Mouse (Mus musculus) limb, embryonic 10.5 days (tissue): Measurements from ENCODE around the gene Nxt1. TPM values are rescaled to one million over a fixed set of nuclear protein-coding genes. Genes with fewer than 3 reads are reported as not detected.
A peak's percentile ranks its signal among the peaks of the same experiment; 100 is the strongest.

Source experiments
- DNase-seq: peaks from one replicate; pipeline ENCODE4 v3.0.0-alpha.2; 2017; ENCODE audit warnings: low spot score
- H3K27ac ChIP-seq: fragments of 300-500 bp; sonication (generic); 2 replicates; pipeline ENCODE4 v1.5.1; 2016; ENCODE audit warnings: mild to moderate bottlenecking
- H3K27me3 ChIP-seq: fragments of 300-500 bp; sonication (generic); 2 replicates; pipeline ENCODE4 v1.6.1; 2016; ENCODE audit warnings: low read depth, mild to moderate bottlenecking; ENCODE audit not compliant: poor library complexity, severe bottlenecking
- H3K36me3 ChIP-seq: fragments of 300-500 bp; sonication (generic); 2 replicates; pipeline ENCODE4 v1.6.1; 2016; ENCODE audit warnings: mild to moderate bottlenecking, moderate library complexity
- H3K4me1 ChIP-seq: fragments of 300-500 bp; sonication (generic); 2 replicates; pipeline ENCODE4 v1.6.1; 2016
- H3K4me3 ChIP-seq: fragments of 300-500 bp; sonication (generic); 2 replicates; pipeline ENCODE4 v1.5.1; 2016; ENCODE audit warnings: mild to moderate bottlenecking, moderate library complexity
- H3K9me3 ChIP-seq: fragments of 300-500 bp; sonication (generic); replicated peaks from 2 replicates; pipeline ENCODE4 v1.6.1; 2016; ENCODE audit warnings: mild to moderate bottlenecking
- WGBS: fragments of 180-500 bp; shearing (Covaris S2); methylation state at CpG from one replicate; pipeline ENCODE4 v1.1.7; 2016; 5-methylcytosine and 5-hydroxymethylcytosine counted together
- polyA plus RNA-seq: library from polyadenylated mRNA; unstranded; fragments of >200 nt; fragmentation: Nextera tagmentation; extraction: Ambion mirVana; gene quantifications from 2 replicates; pipeline ENCODE4 v1.2.1, GENCODE M21; 2016

Nxt1 gene
- polyA plus RNA-seq, 1 experiment from 2014 or later = 140 TPM

DNA sequence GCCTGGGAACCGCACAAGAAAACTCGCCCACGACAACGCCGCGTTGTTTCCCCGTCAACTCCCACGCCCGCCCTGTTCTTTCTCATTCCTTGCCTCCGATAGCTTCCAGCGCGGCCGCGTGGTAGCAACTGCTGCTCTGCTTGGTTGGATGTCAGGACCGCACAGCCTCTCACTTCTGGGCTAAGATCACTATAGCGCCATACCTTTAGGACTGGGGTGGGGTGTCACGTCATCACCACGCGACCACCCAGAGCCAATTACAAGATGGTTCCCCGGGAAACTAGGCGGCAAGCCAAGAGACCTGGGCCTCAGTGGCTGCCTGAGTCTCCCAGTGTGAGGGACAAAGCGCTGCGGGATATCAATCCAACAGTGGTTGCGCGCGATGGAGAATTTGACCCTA is 5.4 kb downstream of the Nxt1 start:
- DNase-seq = peak; percentile 86
- H3K4me3 ChIP-seq = peak overlapping the region; percentile 46
- peak overlapping the region; percentile 75 for H3K27ac ChIP-seq
- H3K9me3 ChIP-seq = no peaks in the 10 kb centered on the region
- peaks cover 33% of the 10 kb centered on the region for H3K36me3 ChIP-seq
- H3K27me3 ChIP-seq = no peaks in the 10 kb centered on the region
- WGBS = 6% methylated on average over 26 of the region's 26 CpGs
- peaks cover 61% of the 10 kb centered on the region for H3K4me1 ChIP-seq

DNA sequence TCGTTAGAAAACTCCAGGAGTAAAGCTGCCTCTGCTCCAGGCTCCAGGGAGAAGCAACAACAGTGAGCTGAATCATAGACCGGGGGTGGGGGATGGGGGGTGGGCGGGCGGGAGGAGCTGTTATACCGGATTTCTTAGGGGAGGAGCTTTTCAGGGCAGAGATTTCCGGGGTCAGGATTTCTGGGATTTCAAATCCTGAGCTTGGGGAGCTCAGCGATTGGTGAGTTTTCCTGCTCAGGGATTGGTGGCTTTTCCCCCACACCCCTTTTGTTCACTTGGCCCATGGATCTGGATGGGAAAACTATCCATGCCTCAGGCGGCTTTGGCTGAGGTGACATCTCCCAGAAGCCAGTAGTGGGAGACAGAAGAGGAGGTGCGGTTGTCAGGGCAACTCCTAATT is 6.9 kb downstream of the Nxt1 start:
- H3K36me3 ChIP-seq = peaks cover 41% of the 10 kb centered on the region
- H3K27ac ChIP-seq = peak overlapping the region; percentile 73
- peak overlapping the region; percentile 81 for H3K4me3 ChIP-seq
- no peaks in the 10 kb centered on the region for H3K9me3 ChIP-seq
- H3K4me1 ChIP-seq = peaks cover 48% of the 10 kb centered on the region
- H3K27me3 ChIP-seq = no peaks in the 10 kb centered on the region
- DNase-seq = peak; percentile 61
- 1% methylated on average over 9 of the region's 9 CpGs for WGBS

DNA sequence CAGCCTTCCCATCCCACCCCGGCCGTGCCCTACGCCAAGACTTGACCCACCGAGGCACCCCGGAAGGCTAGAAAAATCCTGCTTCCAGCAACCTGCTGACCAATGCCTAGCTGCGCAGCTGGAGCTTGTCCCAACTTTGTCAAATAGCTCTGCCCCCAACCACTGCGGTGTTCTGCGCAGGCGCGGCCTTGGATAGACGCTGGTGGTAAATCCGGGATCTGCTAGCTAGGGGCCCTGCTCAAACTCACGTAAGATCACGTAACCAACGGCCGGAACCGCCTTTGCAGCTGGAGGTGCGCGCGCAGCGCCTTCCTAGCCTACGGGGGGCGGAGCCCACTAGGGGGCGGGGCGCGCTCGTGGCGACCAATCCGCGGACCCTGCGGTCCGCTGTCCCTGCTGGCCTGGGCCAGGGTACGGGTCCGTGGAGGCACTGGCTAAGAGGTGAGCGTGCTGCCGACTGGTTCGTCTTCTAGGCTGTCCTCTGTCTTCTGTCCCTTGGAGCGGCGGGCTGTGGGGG is 8.4 kb downstream of the Nxt1 start, which contains the start of gene Gzf1:
TSS of gene Gzf1 (plus strand) at position 249 of the 517 bp plus-strand sequence.
- Histone ChIP-seq H3K4me1 (peaks cover 48% of the 10 kb centered on the region), H3K4me3 (peak within 1 kb of the TSS; percentile 81), H3K27ac (peak within 1 kb of the TSS; percentile 92), H3K36me3 (peaks cover 40% of the 10 kb centered on the region), H3K9me3 (no peaks in the 10 kb centered on the region), H3K27me3 (no peaks in the 10 kb centered on the region)
- under 1% methylated on average over 39 of the region's 39 CpGs for WGBS
- peak; percentile 99 for DNase-seq

DNA sequence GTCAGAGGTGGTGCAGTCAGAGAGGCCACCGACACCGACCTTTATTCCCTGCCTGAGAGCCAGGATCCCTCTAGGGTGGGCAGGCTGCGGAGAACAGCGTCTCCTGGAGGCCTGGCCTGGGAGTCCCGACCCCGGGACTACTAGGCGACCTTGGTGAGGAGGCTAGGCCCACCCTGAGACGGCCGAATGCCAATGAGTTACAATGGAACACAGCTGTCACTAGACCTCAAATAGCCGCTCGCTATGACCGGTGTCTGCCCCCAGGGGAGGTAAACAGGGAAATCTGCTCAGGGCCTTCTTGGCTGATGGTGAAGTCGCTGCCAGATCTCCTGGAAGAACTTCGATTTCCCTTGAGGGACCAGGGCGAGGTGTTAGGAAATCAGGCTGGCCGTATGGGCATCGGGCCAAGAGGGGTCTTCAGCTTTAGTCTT is 9.1 kb downstream of the Nxt1 start:
- Histone ChIP-seq H3K4me3 (peak overlapping the region; percentile 81), H3K27me3 (no peaks in the 10 kb centered on the region), H3K9me3 (no peaks in the 10 kb centered on the region), H3K36me3 (peaks cover 40% of the 10 kb centered on the region), H3K4me1 (peaks cover 48% of the 10 kb centered on the region), H3K27ac (peak overlapping the region; percentile 92)
- 7% methylated on average over 17 of the region's 17 CpGs for WGBS
- peak; percentile 67 for DNase-seq

DNA sequence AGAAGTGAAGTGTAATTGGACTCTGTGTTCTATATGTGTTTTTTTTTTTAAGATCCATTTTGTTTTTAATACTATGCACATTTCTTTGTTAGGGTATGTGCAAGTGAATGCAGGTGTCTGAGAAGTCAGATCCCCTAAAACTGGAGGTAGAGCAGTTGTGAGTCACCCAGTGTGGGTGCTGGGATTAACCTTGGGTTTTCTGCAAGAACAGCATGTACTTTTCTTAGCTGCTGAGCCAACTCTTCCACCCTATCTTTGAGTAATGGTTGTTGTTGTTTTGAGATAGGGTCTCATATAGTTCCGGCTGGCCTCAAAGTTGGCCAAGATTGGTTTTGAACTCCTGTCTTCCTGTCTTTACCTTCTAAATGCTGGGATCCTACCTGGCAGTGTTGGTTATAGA is 10.6 kb downstream of the Nxt1 start:
- peaks cover 36% of the 10 kb centered on the region for H3K4me1 ChIP-seq
- 83% methylated on average over 1 of the region's 1 CpGs for WGBS
- H3K27ac ChIP-seq = no peak overlapping the region
- DNase-seq = no peak
- no peak overlapping the region for H3K4me3 ChIP-seq
- no peaks in the 10 kb centered on the region for H3K9me3 ChIP-seq
- peaks cover 46% of the 10 kb centered on the region for H3K36me3 ChIP-seq
- no peaks in the 10 kb centered on the region for H3K27me3 ChIP-seq

DNA sequence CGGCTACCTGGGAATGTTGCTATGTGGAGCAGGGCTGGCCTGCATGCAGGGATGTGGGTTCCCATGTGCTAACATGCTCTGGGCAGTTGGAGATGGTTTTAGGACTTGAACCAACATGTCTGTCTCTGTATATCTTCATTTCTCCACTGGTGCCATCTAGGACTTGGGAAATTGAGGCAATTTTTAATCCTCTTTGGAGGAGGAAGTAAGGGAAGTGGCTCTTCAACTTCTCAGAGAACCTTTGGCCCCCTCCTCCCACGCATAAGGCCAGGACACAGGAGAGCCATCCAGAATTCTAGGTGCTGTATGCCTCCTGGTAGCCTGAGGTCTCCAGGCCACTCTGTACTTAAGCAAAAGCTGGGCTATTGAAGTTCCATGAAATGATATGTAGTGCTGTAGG is 12.6 kb downstream of the Nxt1 start:
- H3K27ac ChIP-seq = no peak overlapping the region
- peaks cover 65% of the 10 kb centered on the region for H3K36me3 ChIP-seq
- no peaks in the 10 kb centered on the region for H3K9me3 ChIP-seq
- no peaks in the 10 kb centered on the region for H3K27me3 ChIP-seq
- peaks cover 18% of the 10 kb centered on the region for H3K4me1 ChIP-seq
- WGBS = 93% methylated on average over 2 of the region's 2 CpGs
- no peak for DNase-seq
- H3K4me3 ChIP-seq = no peak overlapping the region

DNA sequence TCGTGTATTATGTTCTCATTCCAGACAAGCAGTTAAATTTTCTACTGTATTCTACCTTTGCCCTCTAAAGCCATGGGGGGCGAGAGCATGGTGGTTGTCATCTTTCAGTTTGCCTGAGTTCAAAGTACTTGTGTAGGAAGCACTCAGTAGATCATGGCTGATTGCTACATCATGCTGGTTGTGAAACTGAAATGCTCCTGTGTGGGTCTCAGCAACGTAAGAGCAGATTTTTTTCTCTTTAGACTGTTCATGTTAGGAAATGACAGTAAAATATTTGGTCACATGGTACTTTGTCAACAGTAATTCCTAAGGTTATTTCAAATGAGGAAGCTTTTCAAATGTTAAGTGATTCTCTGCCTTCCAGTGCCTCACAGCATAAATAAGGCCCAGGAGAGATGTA is 13.3 kb downstream of the Nxt1 start:
- no peaks in the 10 kb centered on the region for H3K27me3 ChIP-seq
- no peak overlapping the region for H3K4me3 ChIP-seq
- peaks cover 73% of the 10 kb centered on the region for H3K36me3 ChIP-seq
- H3K27ac ChIP-seq = no peak overlapping the region
- H3K4me1 ChIP-seq = peaks cover 12% of the 10 kb centered on the region
- DNase-seq = no peak
- no peaks in the 10 kb centered on the region for H3K9me3 ChIP-seq
- 97% methylated on average over 3 of the region's 3 CpGs for WGBS

DNA sequence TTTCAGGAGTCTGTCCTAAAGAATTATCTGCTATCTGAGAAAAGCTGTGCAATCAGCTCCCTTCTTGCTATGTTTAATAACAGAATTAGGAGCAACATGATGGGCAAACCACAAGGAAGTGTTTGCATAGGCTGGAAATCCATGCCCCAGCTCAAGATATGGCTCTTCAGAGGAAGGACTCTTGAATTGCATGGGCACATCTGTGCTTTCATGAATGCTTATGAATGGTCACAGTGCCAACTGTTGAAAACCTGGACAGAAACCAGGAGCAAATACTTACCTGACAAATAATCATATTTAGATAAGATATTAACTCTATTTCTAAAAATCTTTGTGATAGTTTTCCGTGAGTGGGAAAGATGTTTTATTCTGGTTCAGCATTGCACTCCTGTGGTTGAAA is 14.5 kb downstream of the Nxt1 start:
- no peak for DNase-seq
- Histone ChIP-seq H3K4me3 (no peak overlapping the region), H3K36me3 (peaks cover 84% of the 10 kb centered on the region), H3K4me1 (peaks cover 6% of the 10 kb centered on the region), H3K9me3 (no peaks in the 10 kb centered on the region), H3K27ac (no peak overlapping the region), H3K27me3 (no peaks in the 10 kb centered on the region)
- WGBS = 95% methylated on average over 1 of the region's 1 CpGs

DNA sequence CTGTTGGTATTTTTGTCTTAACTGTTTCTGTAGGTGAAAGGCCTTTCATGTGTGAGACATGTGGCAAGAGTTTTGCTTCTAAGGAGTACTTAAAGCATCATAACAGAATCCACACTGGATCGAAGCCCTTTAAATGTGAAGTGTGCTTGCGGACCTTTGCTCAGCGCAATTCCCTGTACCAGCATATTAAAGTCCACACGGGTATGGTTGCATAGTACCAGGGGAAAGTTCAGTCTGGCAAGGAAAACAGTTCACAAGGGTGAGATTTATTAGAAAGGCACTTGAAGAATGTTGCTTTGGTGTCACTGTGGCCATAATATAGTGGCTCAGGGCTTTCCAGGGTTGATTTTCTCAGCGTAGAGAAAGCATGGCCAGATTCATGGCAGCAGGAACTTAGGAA is 15.6 kb downstream of the Nxt1 start:
- 92% methylated on average over 5 of the region's 5 CpGs for WGBS
- H3K4me3 ChIP-seq = no peak overlapping the region
- H3K9me3 ChIP-seq = no peaks in the 10 kb centered on the region
- H3K36me3 ChIP-seq = peaks cover 94% of the 10 kb centered on the region
- no peaks in the 10 kb centered on the region for H3K4me1 ChIP-seq
- no peaks in the 10 kb centered on the region for H3K27me3 ChIP-seq
- H3K27ac ChIP-seq = no peak overlapping the region
- no peak for DNase-seq

DNA sequence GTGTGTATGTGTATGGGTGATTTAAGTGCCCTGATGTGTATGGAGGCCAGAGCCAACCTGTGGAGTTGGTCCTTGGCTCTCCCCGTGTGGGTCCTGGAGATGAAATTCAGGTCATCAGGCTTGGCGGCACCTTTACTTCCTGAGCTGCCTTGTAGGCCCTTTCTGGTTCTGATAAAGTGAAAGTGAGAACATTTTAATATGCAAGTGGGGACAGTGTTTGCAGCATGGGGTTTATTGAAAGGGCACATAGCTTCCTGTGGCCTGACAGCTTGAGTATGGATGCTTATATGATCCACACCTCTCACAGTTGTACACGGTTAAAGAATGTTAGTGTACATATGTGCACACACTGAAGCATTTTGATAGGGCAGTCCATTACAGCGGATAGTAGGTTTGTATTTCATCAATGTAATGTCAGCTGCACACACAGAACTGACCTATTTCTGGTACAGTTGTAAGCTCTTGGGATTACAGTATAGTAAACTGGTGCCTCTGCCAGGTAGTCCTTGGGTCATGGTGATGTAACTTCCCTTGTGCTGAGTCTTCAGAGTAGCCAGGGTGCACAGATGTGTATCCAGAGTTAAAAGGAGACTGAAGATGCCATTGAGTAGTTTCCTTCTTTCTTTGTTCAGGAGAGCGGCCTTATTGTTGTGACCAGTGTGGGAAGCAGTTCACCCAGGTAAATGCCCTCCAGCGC is 17.2 kb downstream of the Nxt1 start:
- DNase-seq = no peak
- Histone ChIP-seq H3K27me3 (no peaks in the 10 kb centered on the region), H3K4me3 (no peak overlapping the region), H3K9me3 (no peaks in the 10 kb centered on the region), H3K36me3 (peaks cover 95% of the 10 kb centered on the region), H3K27ac (no peak overlapping the region), H3K4me1 (no peaks in the 10 kb centered on the region)
- WGBS = 92% methylated on average over 6 of the region's 6 CpGs

DNA sequence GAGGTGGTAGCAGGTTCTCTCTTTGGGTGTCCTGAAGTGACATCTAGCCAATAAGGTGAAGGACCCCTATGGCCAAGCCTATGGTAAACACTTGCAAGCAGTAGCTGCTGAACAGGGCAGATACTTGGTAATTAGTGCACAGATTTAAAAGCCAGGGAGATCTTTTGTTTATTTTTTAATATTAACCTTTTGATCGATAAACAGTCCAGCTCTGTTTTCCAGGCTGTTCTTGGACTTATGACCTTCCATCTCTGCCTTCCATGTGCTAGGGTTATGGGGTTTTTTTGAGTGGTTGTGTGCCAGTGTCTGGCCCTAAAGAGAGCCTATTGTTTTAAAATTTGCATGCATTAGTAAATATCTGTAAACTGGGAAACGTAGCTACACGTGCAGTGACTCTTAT is 17.9 kb downstream of the Nxt1 start:
- H3K27me3 ChIP-seq = no peaks in the 10 kb centered on the region
- peaks cover 95% of the 10 kb centered on the region for H3K36me3 ChIP-seq
- DNase-seq = no peak
- H3K4me1 ChIP-seq = no peaks in the 10 kb centered on the region
- no peak overlapping the region for H3K4me3 ChIP-seq
- H3K9me3 ChIP-seq = no peaks in the 10 kb centered on the region
- WGBS = 94% methylated on average over 3 of the region's 3 CpGs
- H3K27ac ChIP-seq = no peak overlapping the region

DNA sequence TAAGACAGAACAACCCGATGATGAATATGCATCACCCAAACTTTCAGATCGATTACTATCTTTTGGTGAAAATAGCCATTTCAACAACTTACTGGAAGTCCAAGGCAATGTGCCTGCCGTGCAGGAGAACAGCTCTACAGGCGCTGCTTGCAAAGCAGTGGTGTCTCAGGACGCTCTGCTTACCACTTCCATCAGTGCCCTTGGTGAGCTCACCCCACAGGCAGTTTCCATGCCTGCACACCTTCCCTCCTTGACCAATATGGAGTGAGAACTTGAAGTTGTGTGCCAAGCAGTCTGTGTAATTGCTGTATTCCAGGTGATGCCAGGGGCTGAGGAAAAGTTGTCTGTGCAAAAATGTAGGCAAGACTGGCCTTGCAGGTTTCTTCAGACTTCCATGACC is 18.4 kb downstream of the Nxt1 start:
- DNase-seq = no peak
- Histone ChIP-seq H3K4me3 (no peak overlapping the region), H3K9me3 (no peaks in the 10 kb centered on the region), H3K36me3 (peaks cover 95% of the 10 kb centered on the region), H3K27ac (no peak overlapping the region), H3K4me1 (no peaks in the 10 kb centered on the region), H3K27me3 (no peaks in the 10 kb centered on the region)
- 91% methylated on average over 5 of the region's 5 CpGs for WGBS

DNA sequence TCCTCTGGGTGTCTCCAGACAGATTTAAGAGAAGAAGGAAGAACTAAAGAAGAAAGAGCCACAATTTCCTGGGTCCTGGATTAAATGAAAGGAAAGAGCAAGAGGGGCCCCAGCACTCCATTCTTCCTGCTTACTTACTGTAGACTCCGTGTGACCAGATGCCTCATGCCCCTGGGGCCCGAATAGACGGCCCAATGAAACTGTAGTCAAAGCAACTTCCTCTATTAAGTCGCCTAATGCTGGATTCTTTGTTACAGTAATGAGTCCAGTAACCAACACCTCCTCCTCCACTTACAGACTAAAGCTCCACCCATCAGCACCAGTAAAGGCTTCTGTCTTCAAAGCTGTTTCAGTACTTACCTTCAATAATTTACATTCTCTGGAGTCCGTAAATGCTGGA is 26.2 kb downstream of the Nxt1 start:
- Histone ChIP-seq H3K36me3 (peaks cover 62% of the 10 kb centered on the region), H3K4me1 (no peaks in the 10 kb centered on the region), H3K27me3 (no peaks in the 10 kb centered on the region), H3K4me3 (no peak overlapping the region), H3K9me3 (no peaks in the 10 kb centered on the region), H3K27ac (no peak overlapping the region)
- no peak for DNase-seq
- 81% methylated on average over 5 of the region's 5 CpGs for WGBS
